Mouse (Mus musculus): Measurements from ENCODE around the gene Gramd1c.
A peak's percentile ranks its signal among the peaks of the same experiment; 100 is the strongest.

The Gramd1c gene

GRCm38 (mm10) chr16:44063025-44063894 lies at the start of gene Gramd1c:
Gene Gramd1c (minus strand): TSS chr16:44063345.
- peak; percentile 42 for DNase-seq (ENCODE audit: low spot score)

GRCm38 (mm10) chr16:44109002-44109401 lies 45.9 kb upstream of the Gramd1c start:
- DNase-seq (ENCODE audit: low spot score): no peak

GRCm38 (mm10) chr16:44105211-44105610 lies 42.1 kb upstream of the Gramd1c start:
- DNase-seq (ENCODE audit: low spot score): no peak

GRCm38 (mm10) chr16:44103806-44104766 lies 40.9 kb upstream of the Gramd1c start:
- no peak for DNase-seq (ENCODE audit: low spot score)

- DNase-seq (ENCODE audit: low spot score): no peak
These were observed 39.8 kb upstream of the Gramd1c start for GRCm38 (mm10) chr16:44102925-44103324.

GRCm38 (mm10) chr16:44101181-44101710 lies 38.1 kb upstream of the Gramd1c start:
- no peak for DNase-seq (ENCODE audit: low spot score)

- DNase-seq (ENCODE audit: low spot score): no peak
These were observed 36.2 kb upstream of the Gramd1c start for GRCm38 (mm10) chr16:44099377-44099776.

GRCm38 (mm10) chr16:44087650-44088049 lies 24.5 kb upstream of the Gramd1c start:
- no peak for DNase-seq (ENCODE audit: low spot score)

GRCm38 (mm10) chr16:44061341-44061740 lies 1.8 kb downstream of the Gramd1c start:
- no peak for DNase-seq (ENCODE audit: low spot score)

GRCm38 (mm10) chr16:44060604-44061286 lies 2.4 kb downstream of the Gramd1c start:
- DNase-seq (ENCODE audit: low spot score): no peak

GRCm38 (mm10) chr16:44058745-44059144 lies 4.4 kb downstream of the Gramd1c start:
- DNase-seq (ENCODE audit: low spot score): no peak

GRCm38 (mm10) chr16:44055766-44056165 lies 7.4 kb downstream of the Gramd1c start:
- DNase-seq (ENCODE audit: low spot score): no peak

GRCm38 (mm10) chr16:44053265-44053664 lies 9.9 kb downstream of the Gramd1c start:
- no peak for DNase-seq (ENCODE audit: low spot score)

- no peak for DNase-seq (ENCODE audit: low spot score)
These were observed 10.8 kb downstream of the Gramd1c start for GRCm38 (mm10) chr16:44052390-44052789.

- DNase-seq (ENCODE audit: low spot score): no peak
These were observed 13.0 kb downstream of the Gramd1c start for GRCm38 (mm10) chr16:44050139-44050538.

- no peak for DNase-seq (ENCODE audit: low spot score)
These were observed 24.0 kb downstream of the Gramd1c start for GRCm38 (mm10) chr16:44039112-44039511.

GRCm38 (mm10) chr16:44035221-44035620 lies 27.9 kb downstream of the Gramd1c start:
- DNase-seq (ENCODE audit: low spot score): no peak

- DNase-seq (ENCODE audit: low spot score): no peak
These were observed 29.8 kb downstream of the Gramd1c start for GRCm38 (mm10) chr16:44033365-44033764.

- DNase-seq (ENCODE audit: low spot score): no peak
These were observed 33.9 kb downstream of the Gramd1c start for GRCm38 (mm10) chr16:44029273-44029672.

- no peak for DNase-seq (ENCODE audit: low spot score)
These were observed 36.3 kb downstream of the Gramd1c start for GRCm38 (mm10) chr16:44026822-44027221.

GRCm38 (mm10) chr16:44026210-44026609 lies 36.9 kb downstream of the Gramd1c start:
- DNase-seq (ENCODE audit: low spot score): no peak

Data from ovary, adult 18-20 months (tissue).